Mouse (Mus musculus): ENCODE results near the gene Sp1. TPM values are rescaled to one million over a fixed set of nuclear protein-coding genes. Genes with fewer than 3 reads are reported as not detected.

Gene Sp1
- polyA plus RNA-seq, 1 experiment from 2014 or later: 6.9 TPM

GRCm38 (mm10) chr15:102460409-102460808 is 54.5 kb downstream of the Sp1 start:
- Histone ChIP-seq H3K27me3 (replicated peaks) (no peaks in the 10 kb centered on the region), H3K9me3 (replicated peaks) (no peaks in the 10 kb centered on the region), H3K36me3 (peaks cover 17% of the 10 kb centered on the region; the same call in 1 of the 2 replicates), H3K9ac (peak overlapping the region; percentile 5; the same call in 1 of the 2 replicates), H3K4me3 (peak overlapping the region; percentile 56), H3K27ac (ENCODE audit: poor library complexity, severe bottlenecking) (peak overlapping the region; percentile 64), H3K4me2 (peak overlapping the region; percentile 66), H3K4me1 (replicated peaks) (peaks cover 19% of the 10 kb centered on the region)
- ATAC-seq (ENCODE audit: insufficient number of reproducible peaks, low FRiP score): no peak
- WGBS: 70% methylated on average over 12 of the region's 12 CpGs

GRCm38 (mm10) chr15:102460971-102461370 is 55.0 kb downstream of the Sp1 start:
- H3K4me1 ChIP-seq (replicated peaks): peaks cover 19% of the 10 kb centered on the region
- ATAC-seq (ENCODE audit: insufficient number of reproducible peaks, low FRiP score): peak; percentile 58; the same call in 1 of the 2 replicates
- 0 out of 2 replicates have a peak overlapping the region, but pooled peaks have one; percentile 5 for H3K9ac ChIP-seq
- H3K4me3 ChIP-seq: peak overlapping the region; percentile 56
- 51% methylated on average over 4 of the region's 4 CpGs for WGBS
- H3K27me3 ChIP-seq (replicated peaks): no peaks in the 10 kb centered on the region
- H3K4me2 ChIP-seq: peak overlapping the region; percentile 66
- peak overlapping the region; percentile 64; the same call in 1 of the 2 replicates for H3K27ac ChIP-seq (ENCODE audit: poor library complexity, severe bottlenecking)
- H3K36me3 ChIP-seq: peaks cover 17% of the 10 kb centered on the region; the same call in 1 of the 2 replicates
- no peaks in the 10 kb centered on the region for H3K9me3 ChIP-seq (replicated peaks)

- H3K4me3 ChIP-seq: peak overlapping the region; percentile 56; the same call in 1 of the 2 replicates
- H3K9me3 ChIP-seq (replicated peaks): no peaks in the 10 kb centered on the region
- H3K27me3 ChIP-seq (replicated peaks): no peaks in the 10 kb centered on the region
- peak overlapping the region; percentile 66 for H3K4me2 ChIP-seq
- H3K4me1 ChIP-seq (replicated peaks): peaks cover 19% of the 10 kb centered on the region
- no peak for ATAC-seq (ENCODE audit: insufficient number of reproducible peaks, low FRiP score)
- H3K9ac ChIP-seq: no peak overlapping the region
- WGBS: 82% methylated on average over 9 of the region's 9 CpGs
- H3K27ac ChIP-seq (ENCODE audit: poor library complexity, severe bottlenecking): peak overlapping the region; percentile 64; the same call in 1 of the 2 replicates
- H3K36me3 ChIP-seq: peaks cover 17% of the 10 kb centered on the region; the same call in 1 of the 2 replicates
Observed at GRCm38 (mm10) chr15:102461430-102462075, 55.6 kb downstream of the Sp1 start.

- no peak overlapping the region for H3K4me2 ChIP-seq
- ATAC-seq (ENCODE audit: insufficient number of reproducible peaks, low FRiP score): no peak
- no peaks in the 10 kb centered on the region for H3K27me3 ChIP-seq (replicated peaks)
- no peak overlapping the region for H3K4me3 ChIP-seq
- peaks cover 17% of the 10 kb centered on the region; the same call in 1 of the 2 replicates for H3K36me3 ChIP-seq
- H3K4me1 ChIP-seq (replicated peaks): peaks cover 19% of the 10 kb centered on the region
- H3K9ac ChIP-seq: no peak overlapping the region
- no peaks in the 10 kb centered on the region for H3K9me3 ChIP-seq (replicated peaks)
- no peak overlapping the region for H3K27ac ChIP-seq (ENCODE audit: poor library complexity, severe bottlenecking)
Observed at GRCm38 (mm10) chr15:102463666-102464065, 57.7 kb downstream of the Sp1 start.

- Histone ChIP-seq H3K36me3 (peaks cover 4% of the 10 kb centered on the region; the same call in 1 of the 2 replicates), H3K9me3 (replicated peaks) (no peaks in the 10 kb centered on the region), H3K4me1 (replicated peaks) (peaks cover 6% of the 10 kb centered on the region; the same call in 1 of the 2 replicates), H3K27ac (ENCODE audit: poor library complexity, severe bottlenecking) (no peak overlapping the region), H3K9ac (no peak overlapping the region), H3K4me2 (no peak overlapping the region), H3K4me3 (no peak overlapping the region), H3K27me3 (replicated peaks) (no peaks in the 10 kb centered on the region)
- 90% methylated on average over 9 of the region's 9 CpGs for WGBS
- ATAC-seq (ENCODE audit: insufficient number of reproducible peaks, low FRiP score): no peak
Observed at GRCm38 (mm10) chr15:102468675-102469370, 62.9 kb downstream of the Sp1 start.

- Histone ChIP-seq H3K4me1 (replicated peaks) (peaks cover 6% of the 10 kb centered on the region; the same call in 1 of the 2 replicates), H3K4me3 (peak within 1 kb of the TSS; percentile 81), H3K9me3 (replicated peaks) (no peaks in the 10 kb centered on the region), H3K27ac (ENCODE audit: poor library complexity, severe bottlenecking) (peak within 1 kb of the TSS; percentile 99), H3K9ac (peak within 1 kb of the TSS; percentile 98), H3K27me3 (replicated peaks) (no peaks in the 10 kb centered on the region), H3K4me2 (peak within 1 kb of the TSS; percentile 62), H3K36me3 (peaks cover 16% of the 10 kb centered on the region)
- ATAC-seq (ENCODE audit: insufficient number of reproducible peaks, low FRiP score): peak; percentile 98
- WGBS: under 1% methylated on average over 35 of the region's 40 CpGs
Observed at GRCm38 (mm10) chr15:102470183-102470604, 64.3 kb downstream of the Sp1 start, which contains the start of gene Pcbp2. Gene Pcbp2, plus strand, starts transcription at chr15:102470539.

- peak overlapping the region; percentile 62 for H3K4me2 ChIP-seq
- no peaks in the 10 kb centered on the region for H3K9me3 ChIP-seq (replicated peaks)
- peak overlapping the region; percentile 81 for H3K4me3 ChIP-seq
- H3K27ac ChIP-seq (ENCODE audit: poor library complexity, severe bottlenecking): peak overlapping the region; percentile 99
- WGBS: 0% methylated on average over 25 of the region's 67 CpGs
- H3K4me1 ChIP-seq (replicated peaks): peaks cover 6% of the 10 kb centered on the region; the same call in 1 of the 2 replicates
- peak overlapping the region; percentile 98 for H3K9ac ChIP-seq
- peaks cover 22% of the 10 kb centered on the region for H3K36me3 ChIP-seq
- no peaks in the 10 kb centered on the region for H3K27me3 ChIP-seq (replicated peaks)
- peak; percentile 75 for ATAC-seq (ENCODE audit: insufficient number of reproducible peaks, low FRiP score)
Observed at GRCm38 (mm10) chr15:102470605-102471294, 64.8 kb downstream of the Sp1 start.

GRCm38 (mm10) chr15:102471295-102471645 is 65.3 kb downstream of the Sp1 start:
- Histone ChIP-seq H3K36me3 (peaks cover 27% of the 10 kb centered on the region), H3K4me3 (peak overlapping the region; percentile 81), H3K4me2 (peak overlapping the region; percentile 62), H3K27ac (ENCODE audit: poor library complexity, severe bottlenecking) (peak overlapping the region; percentile 99), H3K9ac (peak overlapping the region; percentile 98), H3K9me3 (replicated peaks) (no peaks in the 10 kb centered on the region), H3K4me1 (replicated peaks) (peaks cover 6% of the 10 kb centered on the region; the same call in 1 of the 2 replicates), H3K27me3 (replicated peaks) (no peaks in the 10 kb centered on the region)
- WGBS: 0% methylated on average over 10 of the region's 10 CpGs
- no peak for ATAC-seq (ENCODE audit: insufficient number of reproducible peaks, low FRiP score)

GRCm38 (mm10) chr15:102471727-102472126 is 65.8 kb downstream of the Sp1 start:
- peaks cover 6% of the 10 kb centered on the region; the same call in 1 of the 2 replicates for H3K4me1 ChIP-seq (replicated peaks)
- H3K27me3 ChIP-seq (replicated peaks): no peaks in the 10 kb centered on the region
- ATAC-seq (ENCODE audit: insufficient number of reproducible peaks, low FRiP score): no peak
- H3K9ac ChIP-seq: peak overlapping the region; percentile 56
- H3K4me2 ChIP-seq: peak overlapping the region; percentile 64
- H3K27ac ChIP-seq (ENCODE audit: poor library complexity, severe bottlenecking): no peak overlapping the region
- no peaks in the 10 kb centered on the region for H3K9me3 ChIP-seq (replicated peaks)
- H3K4me3 ChIP-seq: peak overlapping the region; percentile 81
- peaks cover 31% of the 10 kb centered on the region for H3K36me3 ChIP-seq

GRCm38 (mm10) chr15:102473246-102473645 is 67.3 kb downstream of the Sp1 start:
- peak overlapping the region; percentile 28; the same call in 1 of the 2 replicates for H3K4me2 ChIP-seq
- peaks cover 43% of the 10 kb centered on the region for H3K36me3 ChIP-seq
- 71% methylated on average over 2 of the region's 2 CpGs for WGBS
- no peak overlapping the region for H3K9ac ChIP-seq
- no peak overlapping the region for H3K27ac ChIP-seq (ENCODE audit: poor library complexity, severe bottlenecking)
- no peak overlapping the region for H3K4me3 ChIP-seq
- H3K9me3 ChIP-seq (replicated peaks): no peaks in the 10 kb centered on the region
- H3K4me1 ChIP-seq (replicated peaks): peaks cover 6% of the 10 kb centered on the region; the same call in 1 of the 2 replicates
- H3K27me3 ChIP-seq (replicated peaks): no peaks in the 10 kb centered on the region
- ATAC-seq (ENCODE audit: insufficient number of reproducible peaks, low FRiP score): no peak
